Mouse (Mus musculus) MEL (cell line): ENCODE data around the gene Il24. TPM values are rescaled to one million over a fixed set of nuclear protein-coding genes. Genes with fewer than 3 reads are reported as not detected.

ENCODE experiments used
- DNase-seq: peaks from one replicate; pipeline ENCODE4 v3.0.0; 2011; ENCODE audit warnings: low read depth, low spot score
- H3K27ac ChIP-seq: 2 replicates; pipeline ENCODE4 v1.5.1; 2012; ENCODE audit warnings: low read depth, mild to moderate bottlenecking, control low read depth, low read length, moderate library complexity; ENCODE audit not compliant: control insufficient read depth
- H3K27me3 ChIP-seq, 2 experiments: fragments of 150-350 bp in 1 of 2; sonication (generic) in 1 of 2; 2 replicates each; pipeline ENCODE4 v1.6.1; 2012; ENCODE audit warnings: low read length in 2 of 2, mild to moderate bottlenecking in 2 of 2, improper control_type of control experiment in 1 of 2, moderate library complexity in 1 of 2; ENCODE audit not compliant: insufficient read depth in 2 of 2, control insufficient read depth in 1 of 2
- H3K36me3 ChIP-seq, 2 experiments: 2 replicates each; pipeline ENCODE4 v1.6.1; 2012 to 2014; ENCODE audit warnings: low read length in 2 of 2, improper control_type of control experiment in 1 of 2, inconsistent platforms in 1 of 2, mild to moderate bottlenecking in 1 of 2; ENCODE audit not compliant: insufficient read depth in 2 of 2, control insufficient read depth in 1 of 2
- H3K4me1 ChIP-seq, 2 experiments: fragments of 150-350 bp in 1 of 2; sonication (generic) in 1 of 2; 2 replicates each; pipeline ENCODE4 v1.6.1; 2012; ENCODE audit warnings: low read length in 2 of 2, improper control_type of control experiment in 1 of 2, mild to moderate bottlenecking in 1 of 2; ENCODE audit not compliant: insufficient read depth in 2 of 2, control insufficient read depth in 1 of 2
- H3K4me3 ChIP-seq, 2 experiments: fragments of 150-350 bp in 1 of 2; sonication (generic) in 1 of 2; 2 replicates each; pipeline ENCODE4 v1.5.1; 2012; ENCODE audit warnings: low read depth in 2 of 2, low read length in 2 of 2, mild to moderate bottlenecking in 2 of 2, moderate library complexity in 2 of 2, control low read depth in 1 of 2, improper control_type of control experiment in 1 of 2; ENCODE audit not compliant: control insufficient read depth in 1 of 2, insufficient read depth in 1 of 2
- H3K79me2 ChIP-seq: 2 replicates; pipeline ENCODE4 v1.6.1; 2012; ENCODE audit warnings: mild to moderate bottlenecking, low read length, moderate library complexity; ENCODE audit not compliant: control insufficient read depth, poor library complexity, insufficient read depth
- H3K9ac ChIP-seq: 2 replicates; pipeline ENCODE4 v1.6.1; 2012; ENCODE audit warnings: low read depth, mild to moderate bottlenecking, control low read depth, low read length, moderate library complexity; ENCODE audit not compliant: control insufficient read depth, poor library complexity, severe bottlenecking
- H3K9me3 ChIP-seq: fragments of 150-350 bp; sonication (generic); replicated peaks from 2 replicates; pipeline ENCODE4 v1.6.1; 2012; ENCODE audit warnings: mild to moderate bottlenecking, low read length, improper control_type of control experiment, moderate library complexity; ENCODE audit not compliant: insufficient read depth
- BHLHE40 ChIP-seq: IDR thresholded peaks from 2 replicates; pipeline ENCODE4 v1.6.1; 2012; ENCODE audit warnings: low read depth, mild to moderate bottlenecking, inconsistent platforms, low read length, improper control_type of control experiment, borderline replicate concordance
- CHD1 ChIP-seq: IDR thresholded peaks from 2 replicates; pipeline ENCODE4 v1.6.1; 2012; ENCODE audit warnings: low read depth, mild to moderate bottlenecking, inconsistent platforms, low read length, improper control_type of control experiment
- ELF1 ChIP-seq: IDR thresholded peaks from 2 replicates; pipeline ENCODE4 v1.6.1; 2014; ENCODE audit warnings: low read depth, mild to moderate bottlenecking, inconsistent platforms, low read length, improper control_type of control experiment, moderate library complexity
- EP300 ChIP-seq, 2 experiments: IDR thresholded peaks; 2 replicates each; pipeline ENCODE4 v1.6.1; 2011; ENCODE audit warnings: improper control_type of control experiment in 2 of 2, low read length in 2 of 2, low read depth in 1 of 2, mild to moderate bottlenecking in 1 of 2
- ETS1 ChIP-seq: IDR thresholded peaks from 2 replicates; pipeline ENCODE4 v1.6.1; 2012; ENCODE audit warnings: low read depth, mild to moderate bottlenecking, inconsistent platforms, low read length, improper control_type of control experiment, moderate library complexity
- JUND ChIP-seq: IDR thresholded peaks from 2 replicates; pipeline ENCODE4 v1.6.1; 2011; ENCODE audit warnings: low read depth, mild to moderate bottlenecking, improper control_type of control experiment, low read length
- MAX ChIP-seq: IDR thresholded peaks from 2 replicates; pipeline ENCODE4 v1.6.1; 2011; ENCODE audit warnings: low read length, improper control_type of control experiment
- MYB ChIP-seq: IDR thresholded peaks from 2 replicates; pipeline ENCODE4 v1.6.1; 2011; ENCODE audit warnings: mild to moderate bottlenecking, low read depth, low read length, improper control_type of control experiment
- RCOR1 ChIP-seq: IDR thresholded peaks from 2 replicates; pipeline ENCODE4 v1.6.1; 2012; ENCODE audit warnings: low read depth, mild to moderate bottlenecking, inconsistent platforms, low read length, improper control_type of control experiment
- SMC3 ChIP-seq: IDR thresholded peaks from 2 replicates; pipeline ENCODE4 v1.6.1; 2011; ENCODE audit warnings: low read depth, low read length, improper control_type of control experiment
- TCF12 ChIP-seq: IDR thresholded peaks from 2 replicates; pipeline ENCODE4 v1.6.1; 2014; ENCODE audit warnings: low read depth, mild to moderate bottlenecking, inconsistent platforms, low read length, improper control_type of control experiment, moderate library complexity
- polyA plus RNA-seq, 2 experiments: library from polyadenylated mRNA; stranded (reverse) in 1 of 2; unstranded in 1 of 2; fragments of >175 nt in 1 of 2; fragments of >200 nt in 1 of 2; gene quantifications; 2 replicates each; pipeline versions ENCODE4 v1.2.1 to v1.2.4; 2012; ENCODE audit warnings: low replicate concordance in 2 of 2, low read depth in 1 of 2; ENCODE audit not compliant: insufficient read length in 2 of 2, insufficient read depth in 1 of 2, missing spikeins in 1 of 2
- total RNA-seq: library from RNA; depleted of rRNA; stranded (reverse); fragments of 300-350 nt; gene quantifications from 2 replicates; pipeline ENCODE4 v1.2.3, GENCODE M21; 2012

The Il24 gene
- total and polyA plus RNA-seq, 3 experiments: not detected

- TF ChIP-seq SMC3 (no peak), EP300 (IDR thresholded peaks at IDR 0.05; ENCODE audit: low read depth in 1 of 2, low read length in 2 of 2) (peak in 1 of 2 experiments; percentile 41; a peak in 1 of 4 replicates), JUND (no peak), TCF12 (no peak), MYB (no peak), ELF1 (no peak), CHD1 (no peak)
- Histone ChIP-seq H3K27me3 (peaks cover 0 to 2% of the 10 kb centered on the region in 2 experiments; a peak in 2 of 4 replicates), H3K27ac (no peak overlapping the region), H3K4me3 (no peak overlapping the region), H3K36me3 (no peaks in the 10 kb centered on the region), H3K9ac (no peak overlapping the region), H3K9me3 (no peaks in the 10 kb centered on the region), H3K79me2 (no peaks in the 10 kb centered on the region), H3K4me1 (no peaks in the 10 kb centered on the region)
- DNase-seq: peak; percentile 63
These were observed 14.3 kb downstream of the Il24 start for GRCm38 (mm10) chr1:130872912-130873311.

GRCm38 (mm10) chr1:130865541-130866221 is 21.6 kb downstream of the Il24 start, which contains the start of gene Fcmr:
Gene Fcmr, plus strand, starts transcription at chr1:130865669.
- no peak for DNase-seq
- no peaks in the 10 kb centered on the region for H3K9me3 ChIP-seq
- no peaks in the 10 kb centered on the region for H3K79me2 ChIP-seq
- no peak for TF ChIP-seq BHLHE40
- no peak for TF ChIP-seq MAX
- no peak within 1 kb of the TSS for H3K9ac ChIP-seq
- no peak within 1 kb of the TSS for H3K27ac ChIP-seq
- no peak within 1 kb of the TSS for H3K4me3 ChIP-seq
- H3K4me1 ChIP-seq: 0 out of 4 replicates have a peak, but pooled peaks cover 0 to 2% of the 10 kb centered on the region in 2 experiments
- peaks cover 0 to 2% of the 10 kb centered on the region in 2 experiments; a peak in 3 of 4 replicates for H3K27me3 ChIP-seq
- H3K36me3 ChIP-seq: no peaks in the 10 kb centered on the region

GRCm38 (mm10) chr1:130864741-130865140 is 22.5 kb downstream of the Il24 start:
- H3K27me3 ChIP-seq: peaks cover 0 to 2% of the 10 kb centered on the region in 2 experiments; a peak in 3 of 4 replicates
- H3K79me2 ChIP-seq: no peaks in the 10 kb centered on the region
- H3K36me3 ChIP-seq: no peaks in the 10 kb centered on the region
- no peak overlapping the region for H3K9ac ChIP-seq
- H3K27ac ChIP-seq: no peak overlapping the region
- no peaks in the 10 kb centered on the region for H3K9me3 ChIP-seq
- TF ChIP-seq ETS1 (no peak), RCOR1 (no peak)
- no peak overlapping the region for H3K4me3 ChIP-seq
- no peak for DNase-seq
- H3K4me1 ChIP-seq: 0 out of 4 replicates have a peak, but pooled peaks cover 0 to 2% of the 10 kb centered on the region in 2 experiments
